Mouse (Mus musculus): Measurements from ENCODE around the gene Tmc5. TPM values are rescaled to one million over a fixed set of nuclear protein-coding genes. Genes with fewer than 3 reads are reported as not detected.

The Tmc5 gene
- polyA plus RNA-seq, 2 experiments from 2014 or later, result not detected

GRCm38 (mm10) chr7:118611185-118611749, 14.2 kb downstream of the Tmc5 start:
- no peak for ATAC-seq

GRCm38 (mm10) chr7:118611933-118612332, 14.8 kb downstream of the Tmc5 start:
- no peak for ATAC-seq

GRCm38 (mm10) chr7:118614076-118614475, 17.0 kb downstream of the Tmc5 start:
- ATAC-seq, result no peak

GRCm38 (mm10) chr7:118618104-118618503, 21.0 kb downstream of the Tmc5 start:
- ATAC-seq, result no peak

- ATAC-seq, result no peak
Measured at GRCm38 (mm10) chr7:118620243-118620906, 23.3 kb downstream of the Tmc5 start.

- no peak for ATAC-seq
Measured at GRCm38 (mm10) chr7:118621094-118621493, 24.0 kb downstream of the Tmc5 start.

- ATAC-seq, result no peak
Measured at GRCm38 (mm10) chr7:118627550-118628298, 30.6 kb downstream of the Tmc5 start.

- no peak for ATAC-seq
Measured at GRCm38 (mm10) chr7:118633094-118633493, 36.0 kb downstream of the Tmc5 start.

- ATAC-seq, result no peak
Measured at GRCm38 (mm10) chr7:118633951-118634350, 36.9 kb downstream of the Tmc5 start.

GRCm38 (mm10) chr7:118637466-118637865, 40.4 kb downstream of the Tmc5 start:
- ATAC-seq, result no peak

- ATAC-seq, result no peak
Measured at GRCm38 (mm10) chr7:118646237-118646636, 49.1 kb downstream of the Tmc5 start.

- ATAC-seq, result no peak
Measured at GRCm38 (mm10) chr7:118649328-118649727, 52.2 kb downstream of the Tmc5 start.

- ATAC-seq, result no peak
Measured at GRCm38 (mm10) chr7:118650119-118650518, 53.0 kb downstream of the Tmc5 start.

- no peak for ATAC-seq
Measured at GRCm38 (mm10) chr7:118650891-118651290, 53.8 kb downstream of the Tmc5 start.

- no peak for ATAC-seq
Measured at GRCm38 (mm10) chr7:118652572-118653295, 55.6 kb downstream of the Tmc5 start.

- no peak for ATAC-seq
Measured at GRCm38 (mm10) chr7:118656730-118657129, 59.6 kb downstream of the Tmc5 start.

- no peak for ATAC-seq
Measured at GRCm38 (mm10) chr7:118667773-118668172, 70.7 kb downstream of the Tmc5 start.

- ATAC-seq, result no peak
Measured at GRCm38 (mm10) chr7:118670142-118670541, 73.0 kb downstream of the Tmc5 start.

- ATAC-seq, result no peak
Measured at GRCm38 (mm10) chr7:118676826-118677225, 79.7 kb downstream of the Tmc5 start.

- ATAC-seq, result peak; percentile 65
Measured at GRCm38 (mm10) chr7:118688199-118688598, 91.1 kb downstream of the Tmc5 start.

GRCm38 (mm10) chr7:118689088-118689487, 92.0 kb downstream of the Tmc5 start:
- ATAC-seq, result no peak

GRCm38 (mm10) chr7:118691287-118691686, 94.2 kb downstream of the Tmc5 start:
- ATAC-seq, result no peak

GRCm38 (mm10) chr7:118696146-118696545, 99.0 kb downstream of the Tmc5 start:
- no peak for ATAC-seq
